Mouse (Mus musculus) right cerebral cortex, postnatal 36 days (tissue): ENCODE results near the gene Hmx3.

ENCODE experiments used
- DNase-seq, 2 experiments: peaks; one replicate each; pipeline ENCODE4 v3.0.0; 2022; ENCODE audit warnings: low spot score in 2 of 2, mixed read lengths in 1 of 2

Gene Hmx3

DNA sequence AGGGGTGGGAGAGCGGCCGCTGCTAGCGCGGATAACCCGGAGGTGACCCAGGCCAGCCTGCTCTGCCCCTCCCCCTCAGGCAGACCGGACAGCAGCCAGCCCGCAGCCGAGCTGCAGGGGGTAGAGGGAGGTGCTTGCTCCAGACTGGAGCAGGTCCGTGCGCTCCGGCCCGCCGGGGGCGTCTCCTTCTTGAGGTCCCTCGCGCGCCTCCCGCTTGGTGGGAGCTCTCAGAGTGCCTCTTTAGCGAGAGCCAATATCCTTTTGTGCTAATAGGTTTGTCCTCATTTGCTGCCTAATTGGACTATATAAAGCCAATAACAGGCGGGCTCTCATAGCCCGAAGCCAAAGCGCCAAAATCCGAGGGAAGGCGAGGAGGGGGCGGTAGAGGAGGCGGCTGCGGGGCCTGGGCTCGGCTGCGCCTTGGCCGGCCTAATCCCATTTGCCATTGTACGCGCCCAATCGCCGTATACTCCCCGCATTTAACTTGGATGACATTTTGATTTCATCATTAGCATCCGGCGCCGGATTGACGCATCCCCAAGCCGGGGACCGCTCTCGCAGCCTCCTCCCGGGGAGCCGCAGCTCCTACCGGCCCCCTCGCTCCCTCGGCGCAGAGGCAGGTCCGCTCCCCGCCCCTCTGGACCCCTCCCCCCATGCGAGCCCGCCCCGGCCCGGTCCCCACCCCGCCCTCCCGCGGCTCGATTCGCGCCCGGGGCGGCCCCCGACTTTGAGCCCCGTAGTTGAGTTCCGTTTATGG lies at the start of gene Hmx3:
Gene Hmx3, plus strand, starts transcription at position 753 of the 757 bp plus-strand sequence.
- DNase-seq = no peak

DNA sequence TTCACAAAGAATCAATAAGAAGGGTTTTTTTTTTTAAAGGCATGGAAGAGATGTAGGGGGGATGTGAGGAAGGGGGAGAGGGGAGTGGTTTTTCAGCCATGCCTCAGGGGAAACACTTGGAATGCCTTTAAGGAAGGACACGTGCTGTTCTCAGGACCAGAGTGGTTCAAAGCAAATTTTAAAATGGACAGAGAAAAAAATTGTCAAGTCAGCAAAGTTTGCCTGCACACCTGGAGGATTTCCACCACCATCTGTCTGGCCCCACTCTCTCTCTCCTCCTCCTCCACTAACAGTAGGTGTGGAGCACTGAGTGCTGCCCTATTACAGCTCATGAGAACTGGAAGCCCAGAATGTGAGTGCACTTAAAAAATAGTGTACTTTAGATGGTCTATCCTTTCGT lies 38.9 kb upstream of the Hmx3 start:
- DNase-seq = no peak

DNA sequence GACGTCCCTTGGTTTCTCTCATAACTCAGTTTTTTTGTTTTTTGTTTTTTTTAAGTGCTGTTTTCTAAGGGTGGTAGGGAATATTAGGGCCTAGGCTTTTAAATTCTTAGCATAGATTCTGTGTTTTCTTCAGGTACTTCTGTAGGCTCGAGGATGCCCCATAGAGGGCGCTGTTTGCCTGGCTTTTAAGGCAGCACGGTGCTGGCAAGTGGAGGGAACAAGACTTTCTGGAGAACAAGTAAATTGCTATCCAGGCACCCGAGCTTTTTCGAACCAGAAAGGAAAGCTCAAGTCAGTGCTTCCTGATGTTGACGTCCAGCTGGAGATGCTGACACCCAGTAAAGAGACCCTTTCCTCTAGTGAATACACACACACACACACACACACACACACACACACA lies 2.7 kb upstream of the Hmx3 start:
- peak; percentile 54 to 57 for DNase-seq

DNA sequence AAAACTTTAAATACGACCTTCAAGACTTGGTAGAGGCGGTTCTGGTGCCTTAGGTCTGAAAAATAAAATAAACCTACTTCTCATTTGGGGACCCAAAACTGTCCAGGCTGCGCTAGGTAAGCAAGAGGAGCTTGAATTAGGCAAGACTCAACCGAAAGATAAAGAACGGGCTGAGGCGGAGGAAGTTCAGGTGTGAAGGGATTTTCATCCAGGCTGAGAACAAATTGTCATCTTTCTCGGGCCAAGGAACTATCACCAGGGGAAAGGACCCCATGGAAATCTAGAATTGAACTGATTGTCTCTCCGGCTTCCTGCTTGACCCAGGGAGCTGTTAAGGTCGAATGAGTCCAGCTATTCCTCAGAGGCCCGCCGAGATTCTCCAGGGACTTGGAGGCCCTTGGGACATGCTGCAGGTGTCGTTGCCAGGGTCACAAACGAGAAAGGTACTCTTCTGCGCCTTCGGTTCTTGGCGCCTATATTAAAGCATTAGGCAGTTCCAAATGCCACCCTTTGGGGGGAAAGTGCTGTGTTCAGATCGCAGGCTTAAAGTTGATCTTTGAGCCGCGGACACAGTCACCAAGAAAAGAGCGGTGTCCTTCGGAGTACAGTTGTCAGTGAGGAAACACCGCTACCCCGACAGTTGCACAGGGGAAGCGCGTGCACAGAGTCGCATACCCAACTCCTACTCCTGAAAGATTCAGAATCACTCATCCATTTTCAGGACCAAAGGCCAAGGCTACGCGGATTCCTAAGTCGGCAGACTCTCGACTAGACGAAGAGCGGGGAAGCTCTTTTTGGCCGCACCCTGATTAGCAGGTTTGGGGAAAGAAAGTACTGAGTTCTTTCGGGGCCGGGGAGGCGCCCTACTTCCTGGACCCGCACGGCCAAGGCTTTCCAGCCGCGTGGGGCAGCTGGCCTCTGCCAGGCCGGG lies 1.2 kb upstream of the Hmx3 start:
- no peak for DNase-seq

DNA sequence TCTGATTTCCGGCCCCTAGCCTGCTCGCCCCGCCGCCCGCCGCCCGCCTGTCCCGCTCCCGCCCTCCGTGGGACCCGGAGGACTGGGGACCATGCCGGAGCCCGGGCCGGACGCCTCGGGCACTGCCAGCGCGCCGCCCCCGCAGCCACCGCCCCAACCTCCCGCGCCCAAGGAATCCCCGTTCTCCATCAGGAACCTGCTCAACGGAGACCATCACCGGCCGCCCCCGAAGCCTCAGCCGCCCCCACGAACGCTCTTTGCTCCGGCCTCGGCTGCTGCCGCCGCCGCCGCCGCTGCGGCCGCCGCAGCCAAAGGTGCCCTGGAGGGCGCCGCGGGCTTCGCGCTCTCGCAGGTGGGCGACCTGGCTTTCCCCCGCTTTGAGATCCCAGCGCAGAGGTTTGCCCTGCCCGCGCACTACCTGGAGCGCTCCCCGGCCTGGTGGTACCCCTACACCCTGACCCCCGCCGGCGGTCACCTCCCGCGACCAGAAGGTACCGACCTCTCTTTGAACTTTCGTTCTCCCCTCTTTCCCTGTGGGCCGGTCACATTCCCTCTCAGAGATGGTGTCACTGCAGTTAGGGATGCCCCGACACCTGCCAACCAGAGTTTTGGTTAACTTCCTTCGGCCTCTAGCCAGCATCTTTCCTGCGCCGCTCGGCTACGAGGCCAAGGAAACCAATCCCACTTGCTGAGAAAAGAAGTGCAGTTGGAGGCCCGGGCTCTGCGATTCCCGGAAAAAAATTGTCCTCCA lies 380 bp downstream of the Hmx3 start:
- no peak for DNase-seq

DNA sequence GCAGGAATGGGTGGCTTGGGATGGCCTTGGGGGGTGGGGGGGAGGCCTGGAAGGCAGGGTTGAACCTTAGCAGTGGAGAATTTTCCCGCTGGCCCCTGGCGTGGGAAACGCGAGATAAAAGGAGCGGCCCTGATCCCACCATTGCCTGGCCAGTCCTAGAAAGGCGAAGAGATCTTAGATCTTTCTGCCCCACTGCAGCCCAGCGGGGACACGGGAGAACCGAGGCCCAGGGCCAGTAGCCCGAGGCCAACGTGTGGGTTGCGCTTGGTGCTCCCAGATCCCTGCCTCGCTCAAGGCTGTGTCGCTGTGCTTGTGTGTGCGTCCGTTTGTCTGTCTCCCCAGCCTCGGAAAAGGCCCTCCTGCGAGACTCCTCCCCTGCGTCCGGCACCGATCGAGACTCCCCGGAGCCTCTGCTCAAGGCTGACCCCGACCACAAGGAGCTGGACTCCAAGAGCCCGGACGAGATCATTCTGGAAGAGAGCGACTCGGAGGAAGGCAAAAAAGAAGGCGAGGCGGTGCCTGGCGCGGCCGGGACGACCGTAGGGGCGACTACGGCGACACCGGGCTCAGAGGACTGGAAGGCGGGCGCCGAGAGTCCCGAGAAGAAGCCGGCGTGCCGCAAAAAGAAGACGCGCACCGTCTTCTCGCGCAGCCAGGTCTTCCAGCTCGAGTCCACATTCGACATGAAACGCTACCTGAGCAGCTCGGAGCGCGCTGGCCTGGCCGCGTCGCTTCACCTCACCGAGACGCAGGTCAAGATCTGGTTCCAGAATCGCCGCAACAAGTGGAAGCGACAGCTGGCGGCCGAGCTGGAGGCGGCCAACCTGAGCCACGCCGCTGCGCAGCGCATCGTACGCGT lies 1.2 kb downstream of the Hmx3 start:
- no peak for DNase-seq

DNA sequence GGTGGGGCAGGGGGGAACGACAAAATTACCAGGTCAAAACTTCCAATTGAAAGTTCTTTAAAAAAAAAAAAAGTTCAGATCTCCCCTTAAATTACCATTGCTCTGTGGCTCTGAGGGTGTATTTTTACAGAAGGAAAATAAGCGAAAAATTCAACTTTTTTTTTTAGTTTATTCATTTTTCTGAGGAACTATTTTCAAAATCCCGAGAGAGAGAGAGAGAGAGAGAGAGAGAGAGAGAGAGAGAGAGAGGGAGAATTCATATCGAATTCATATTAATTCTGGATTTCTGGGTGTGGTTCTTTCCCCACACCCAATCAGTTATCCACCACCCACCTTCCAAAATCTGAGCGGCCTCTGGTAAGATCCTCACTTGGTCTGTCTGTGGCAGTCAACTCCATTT lies 2.2 kb downstream of the Hmx3 start:
- DNase-seq = no peak

DNA sequence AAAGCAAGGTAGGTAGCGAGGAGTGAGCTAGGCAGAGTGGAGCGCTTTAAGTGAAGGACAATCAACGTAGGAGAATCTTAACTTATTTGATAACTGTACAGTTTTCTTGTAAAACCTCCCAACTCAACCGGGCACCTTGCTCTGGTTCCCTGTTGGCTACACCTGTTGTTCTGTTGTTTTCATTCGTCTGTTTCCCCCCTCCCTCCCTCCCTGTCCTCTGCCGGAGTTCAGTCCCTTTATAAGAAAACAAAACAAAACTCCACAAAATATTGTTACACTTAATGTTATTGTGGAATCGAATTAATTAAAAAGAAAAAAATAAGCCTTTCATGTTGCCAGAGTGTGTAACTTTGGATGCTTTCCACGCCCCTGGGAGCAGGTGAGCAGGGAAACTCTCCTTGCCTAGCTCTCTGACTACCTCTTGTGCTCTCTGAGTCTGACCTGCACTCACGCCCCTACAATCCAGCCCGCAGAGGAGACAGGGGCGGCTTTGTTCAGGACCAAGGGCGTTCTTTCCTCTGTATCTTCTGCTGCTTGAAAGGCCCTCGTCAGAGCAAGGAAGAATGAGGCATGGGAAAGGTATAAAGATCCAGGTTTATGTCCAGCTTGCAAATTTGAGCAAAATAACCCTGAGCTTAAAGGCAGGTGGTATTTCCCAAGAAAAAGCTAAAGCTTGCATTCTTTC lies 3.2 kb downstream of the Hmx3 start:
- DNase-seq = no peak

DNA sequence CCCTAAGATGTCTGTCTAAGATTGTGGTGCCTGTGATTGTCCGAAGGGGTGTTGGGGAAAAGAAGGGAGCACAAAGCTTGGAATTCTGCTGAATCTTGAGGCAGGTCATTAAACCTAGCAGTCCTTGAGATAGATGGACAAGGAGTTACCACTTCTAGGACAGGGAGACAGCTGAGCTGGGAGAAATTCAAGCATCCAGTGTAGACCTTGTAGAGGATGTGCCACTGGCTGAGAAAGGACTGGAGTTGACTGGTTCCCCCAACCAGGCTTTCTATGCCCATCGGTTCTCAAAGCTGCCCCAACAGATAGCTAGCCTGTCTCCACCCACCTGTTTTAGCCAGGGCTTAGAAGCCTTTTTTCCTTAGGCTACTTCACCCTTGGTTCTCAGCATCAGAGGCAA lies 3.8 kb downstream of the Hmx3 start:
- no peak for DNase-seq

DNA sequence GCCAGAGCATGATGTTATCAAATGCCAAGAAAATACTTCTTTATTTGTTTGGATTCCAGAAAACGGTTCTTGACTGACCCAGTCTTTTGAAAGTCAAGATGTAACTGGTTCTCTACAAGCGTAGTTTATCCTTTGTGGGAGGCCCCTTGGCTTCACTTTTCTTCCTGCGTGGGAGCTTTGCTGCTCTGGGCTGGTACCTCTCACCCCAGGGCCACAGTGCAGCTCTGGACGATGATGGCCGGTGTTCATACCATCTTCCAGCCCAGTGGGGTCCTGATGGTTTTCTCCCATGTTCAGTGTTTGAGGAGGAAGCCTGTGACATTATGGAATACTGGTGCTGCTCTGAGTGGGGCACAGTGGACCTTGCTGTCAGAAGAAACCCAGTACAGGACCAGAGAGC lies 4.8 kb downstream of the Hmx3 start:
- DNase-seq = no peak

DNA sequence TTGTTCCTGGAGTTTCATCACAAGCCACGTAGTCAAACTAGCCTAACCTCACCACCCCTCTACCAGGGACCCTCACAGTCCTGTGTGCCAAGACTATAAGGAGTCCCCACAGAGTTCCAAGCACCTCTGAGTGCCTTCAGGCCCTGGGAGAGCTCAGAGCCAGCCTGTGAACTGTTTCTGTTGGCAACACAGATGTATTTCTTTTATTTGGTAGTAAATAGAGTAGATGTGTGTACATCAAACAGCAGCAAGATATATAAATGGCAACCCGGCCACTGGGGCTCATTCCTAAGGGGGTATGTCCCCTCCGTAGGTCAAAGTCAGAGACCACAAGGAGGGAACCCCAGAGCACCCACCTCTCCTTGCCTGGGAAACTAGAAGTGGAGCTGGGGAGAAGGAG lies 5.8 kb downstream of the Hmx3 start, which contains the start of gene Hmx2:
Gene Hmx2, plus strand, starts transcription at position 301 of the 400 bp plus-strand sequence.
- DNase-seq = no peak

DNA sequence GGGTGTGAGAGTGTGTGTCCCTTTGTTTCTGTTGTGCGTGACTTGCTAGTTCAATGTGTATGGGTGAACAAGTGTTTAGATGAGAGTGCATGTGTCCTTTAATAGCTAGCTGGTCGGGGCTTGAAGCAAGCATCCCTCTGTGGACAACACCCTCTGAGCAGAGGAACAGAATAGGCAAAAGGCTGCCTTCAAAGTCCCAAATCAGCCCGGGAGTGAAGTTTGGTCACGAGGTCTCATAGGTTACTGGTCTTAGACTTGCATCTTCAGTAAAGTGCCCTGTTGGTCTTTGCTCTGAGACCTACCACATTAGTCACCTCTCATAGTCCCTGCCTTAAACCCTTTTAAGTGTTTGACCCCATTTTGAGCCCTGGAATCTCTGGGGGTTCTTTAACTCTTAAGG lies 8.8 kb downstream of the Hmx3 start:
- DNase-seq = no peak

DNA sequence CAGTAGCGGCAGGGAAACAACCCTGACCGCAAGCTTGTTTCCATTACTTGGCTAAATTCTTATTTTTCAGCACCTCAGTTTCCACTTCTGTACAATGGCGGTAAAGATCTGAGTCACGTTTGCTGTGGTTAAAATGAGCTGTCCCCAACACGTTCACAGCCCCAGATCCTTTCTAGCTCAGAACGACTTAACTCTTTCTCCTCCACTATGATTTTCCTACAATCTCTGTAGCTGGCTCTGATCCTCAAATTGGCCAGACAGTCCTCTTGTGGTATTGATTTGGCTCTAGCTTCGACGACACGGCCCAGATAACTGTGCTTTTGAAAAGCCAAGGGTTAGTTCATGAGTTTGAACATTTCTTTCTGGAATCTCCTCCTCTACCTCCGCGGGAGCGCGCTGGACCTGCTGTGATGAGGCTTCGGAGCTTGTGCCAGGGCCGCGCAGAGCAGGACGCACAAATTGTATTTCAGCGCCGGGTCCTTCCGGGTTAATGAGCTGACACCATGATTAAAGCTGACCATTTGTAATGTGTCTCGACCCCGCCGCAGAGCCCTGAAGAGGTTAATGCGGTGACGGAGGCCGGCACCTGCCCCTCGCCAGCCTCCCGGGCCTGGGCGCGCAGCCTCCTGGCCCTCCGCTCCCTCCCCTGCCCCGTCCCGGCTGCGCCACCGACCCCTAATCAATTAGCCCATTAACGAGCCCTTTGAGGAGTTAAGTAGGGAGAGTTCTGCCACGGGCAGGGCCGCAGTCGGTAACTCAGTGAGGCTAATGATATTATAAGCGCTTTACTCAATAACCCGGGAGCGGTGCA lies 9.5 kb downstream of the Hmx3 start:
- DNase-seq = no peak

DNA sequence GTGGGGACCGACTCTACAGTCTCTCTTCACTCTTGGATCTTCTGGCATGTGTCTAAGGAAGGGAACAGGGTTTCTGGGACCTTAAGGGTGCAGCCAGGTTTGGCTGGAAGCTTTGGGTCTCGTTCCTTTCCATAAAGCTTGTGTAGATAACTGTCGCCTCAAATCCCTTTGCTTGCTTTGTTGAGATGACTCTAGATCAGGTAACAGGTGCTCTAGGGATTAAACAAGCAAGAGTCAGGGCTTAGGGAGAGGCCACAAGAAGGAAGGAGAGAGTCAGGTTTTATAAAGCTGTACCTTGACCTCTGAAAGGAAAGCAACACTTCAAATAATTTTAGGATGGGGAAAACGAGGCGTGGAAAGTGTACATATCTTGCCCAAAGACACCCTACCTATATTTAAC lies 10.1 kb downstream of the Hmx3 start:
- DNase-seq = no peak

DNA sequence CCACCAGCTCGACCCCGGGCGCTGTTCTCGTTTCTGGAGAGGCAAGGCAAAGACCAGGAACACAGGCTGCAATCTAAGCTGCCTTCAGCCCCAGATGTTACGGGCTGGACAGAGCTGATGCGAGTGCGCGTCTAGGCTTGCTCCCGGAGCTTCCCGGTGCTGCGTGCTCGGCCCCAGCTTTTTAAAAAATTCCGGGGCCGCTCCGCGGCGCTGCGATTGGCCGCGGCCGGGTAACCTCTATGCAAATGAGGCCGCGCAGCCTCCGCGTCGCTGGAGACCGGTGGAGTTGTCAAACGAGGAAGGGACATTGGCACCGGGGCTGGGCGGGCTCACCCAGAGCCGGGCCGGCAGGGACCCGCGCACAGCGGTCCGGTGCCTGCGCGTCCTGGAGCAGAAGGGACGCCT lies 11.1 kb downstream of the Hmx3 start:
- DNase-seq = no peak

DNA sequence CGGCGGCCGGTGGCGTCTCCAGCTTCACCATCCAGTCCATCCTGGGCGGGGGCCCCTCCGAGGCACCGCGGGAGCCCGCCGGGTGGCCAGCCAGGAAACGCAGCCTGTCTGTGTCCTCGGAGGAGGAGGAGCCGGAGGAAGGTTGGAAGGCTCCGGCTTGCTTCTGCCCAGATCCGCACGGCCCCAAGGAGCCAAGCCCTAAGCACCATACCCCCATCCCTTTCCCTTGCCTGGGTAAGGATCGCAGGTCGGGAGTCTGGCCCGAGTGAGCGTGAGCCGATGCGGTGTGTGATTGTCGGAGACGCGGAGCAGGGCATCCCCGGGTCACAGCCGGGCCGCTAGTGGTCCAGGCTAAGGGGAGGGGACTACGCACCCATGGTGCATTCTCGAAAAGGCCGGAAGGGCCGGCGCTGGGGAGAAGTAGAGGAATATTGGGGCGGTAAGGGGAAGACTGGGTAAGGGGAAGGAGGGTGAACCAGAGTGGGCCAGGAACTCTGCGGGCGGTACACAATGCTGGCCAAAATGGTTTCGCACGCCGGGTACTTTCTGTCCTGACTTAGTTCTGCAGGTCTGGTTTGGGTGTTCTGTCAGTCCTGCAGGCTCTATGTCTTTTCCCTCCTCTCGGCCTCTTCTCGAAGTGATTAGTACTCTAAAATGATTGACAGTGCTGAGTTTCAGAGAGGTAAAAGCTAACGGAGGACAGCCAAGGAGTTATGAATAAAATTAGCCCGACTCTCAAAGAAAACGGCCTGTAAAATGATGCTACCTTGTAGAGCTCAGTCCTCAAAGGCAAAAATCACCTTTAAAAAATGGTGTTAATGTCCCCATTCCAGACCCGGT lies 11.9 kb downstream of the Hmx3 start:
- no peak for DNase-seq

DNA sequence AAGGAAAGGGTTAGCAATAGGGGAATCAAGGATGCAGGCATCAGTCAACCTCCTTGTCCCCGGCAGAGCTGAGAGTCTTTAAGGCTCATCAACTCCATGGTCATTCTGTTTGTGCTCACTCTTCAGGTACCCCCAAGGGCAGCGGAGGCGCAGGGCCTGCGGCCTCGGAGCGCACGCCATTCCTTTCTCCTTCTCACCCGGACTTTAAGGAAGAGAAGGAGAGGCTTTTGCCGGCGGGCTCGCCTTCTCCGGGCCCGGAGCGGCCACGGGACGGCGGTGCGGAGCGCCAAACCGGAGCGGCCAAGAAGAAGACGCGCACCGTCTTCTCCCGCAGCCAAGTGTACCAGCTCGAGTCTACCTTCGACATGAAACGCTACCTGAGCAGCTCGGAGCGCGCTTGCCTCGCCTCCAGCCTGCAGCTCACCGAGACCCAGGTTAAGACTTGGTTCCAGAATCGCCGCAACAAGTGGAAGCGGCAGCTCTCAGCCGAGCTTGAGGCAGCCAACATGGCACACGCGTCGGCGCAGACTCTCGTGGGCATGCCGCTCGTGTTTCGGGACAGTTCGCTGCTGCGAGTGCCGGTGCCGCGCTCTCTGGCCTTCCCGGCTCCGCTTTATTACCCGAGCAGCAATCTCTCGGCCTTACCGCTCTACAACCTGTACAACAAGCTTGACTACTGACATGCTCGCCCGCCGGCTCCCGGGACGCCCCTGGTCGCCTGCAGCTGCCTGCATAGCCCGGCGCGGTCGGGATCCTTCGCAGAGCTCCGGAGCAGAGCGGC lies 12.8 kb downstream of the Hmx3 start:
- DNase-seq = no peak

DNA sequence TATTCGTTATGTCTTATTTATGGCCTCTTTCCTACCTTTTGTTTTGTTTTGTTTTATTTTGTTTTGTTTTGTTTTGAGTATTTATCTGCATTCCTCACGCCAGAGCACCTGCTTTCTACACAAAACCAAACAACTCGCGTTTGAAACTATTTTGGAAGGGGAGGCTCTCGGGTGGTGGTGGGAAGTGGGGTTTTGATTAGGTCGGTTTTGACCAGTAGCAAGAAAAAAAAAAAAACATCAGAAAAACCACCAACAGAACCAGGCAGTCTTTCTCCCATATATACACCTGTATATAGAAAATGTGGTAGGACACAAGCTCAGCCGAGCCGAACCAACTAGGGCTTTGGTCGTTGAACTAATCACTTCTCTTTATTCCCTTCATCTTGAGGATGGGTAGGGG lies 13.4 kb downstream of the Hmx3 start:
- no peak for DNase-seq
